Mouse (Mus musculus): Measurements from ENCODE around the gene Taok2.

DNA sequence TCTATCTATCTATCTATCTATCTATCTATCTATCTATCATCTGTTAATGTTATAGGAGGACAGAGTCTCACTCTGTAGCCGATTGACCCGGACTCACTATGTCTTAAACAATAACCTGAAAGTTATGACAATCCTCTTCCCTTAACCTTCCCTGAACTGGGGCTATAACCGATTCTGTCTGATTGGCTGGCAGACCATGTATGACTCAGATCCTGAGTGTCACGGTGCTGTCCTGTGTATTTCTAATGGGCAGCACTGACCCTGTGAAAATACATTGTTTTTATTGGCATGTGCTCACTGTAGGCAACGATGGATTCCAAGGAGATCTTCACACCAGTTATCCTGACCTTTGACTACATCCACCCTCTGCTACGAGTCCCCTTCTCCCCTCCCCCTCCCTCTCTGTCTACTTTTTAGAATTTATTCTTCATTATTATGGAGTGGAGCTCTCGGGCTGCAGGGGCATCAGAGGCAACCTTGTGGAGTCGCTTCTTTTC, 68.7 kb downstream of the Taok2 start:
- no peak for TF ChIP-seq CTCF (IDR thresholded peaks at IDR 0.05; ENCODE audit: low read depth)
- no peak for TF ChIP-seq EP300 (IDR thresholded peaks at IDR 0.05; ENCODE audit: low read depth)

Measured in liver, postnatal 0 days (tissue).